ENCODE assay signal across 20 mouse cellular contexts in genomic region chr7:99854311-99854710, GRCm38 (mm10). TPM values are rescaled to one million over a fixed set of nuclear protein-coding genes. Genes with fewer than 3 reads are reported as not detected.
DNase-seq lines count a peak whose midpoint lies in the region; ATAC-seq and TF ChIP-seq lines count a peak whose summit lies in the region.
"Had no signal": no experiment of that assay in that cellular context is flagged by ENCODE, and none has a peak within 500 bp of the region (broad histone marks: within the 10 kb centered on the region; RNA-seq: fewer than 3 reads in every experiment).

No protein-coding gene starts in this region.

- no peak for ATAC-seq in forebrain, postnatal 0 days
- ATAC-seq in forebrain, embryonic 11.5 days (replicated peaks; ENCODE audit: low FRiP score): no peak
- ATAC-seq in liver, embryonic 14.5 days (ENCODE audit: insufficient read depth): no peak
- ATAC-seq in liver, embryonic 11.5 days (replicated peaks; ENCODE audit: low FRiP score): no peak
- no peak for ATAC-seq in midbrain, postnatal 0 days (ENCODE audit: low FRiP score)
- ATAC-seq: activated CD4-positive, CD25-positive, alpha-beta regulatory T cell, adult 4 months; forebrain, embryonic 14.5 days; Patski had no signal

- peaks cover 14% of the 10 kb centered on the region for H3K36me3 ChIP-seq in forebrain, postnatal 0 days (ENCODE audit: insufficient read depth)
- H3K36me3 ChIP-seq in forebrain, embryonic 11.5 days (ENCODE audit: control insufficient read depth, insufficient read depth, low read length): no peaks in the 10 kb centered on the region; the same call in 1 of the 2 replicates
- no peaks in the 10 kb centered on the region for H3K36me3 ChIP-seq in kidney, adult 2 months (ENCODE audit: control insufficient read depth, insufficient read depth, low read length)
- H3K36me3 ChIP-seq in liver, embryonic 14.5 days (replicated peaks; ENCODE audit: control insufficient read depth, insufficient read depth, low read depth): peaks cover 14% of the 10 kb centered on the region
- peaks cover 5% of the 10 kb centered on the region; the same call in 1 of the 2 replicates for H3K36me3 ChIP-seq in liver, embryonic 11.5 days (ENCODE audit: control insufficient read depth, insufficient read depth, low read length)
- peaks cover 7% of the 10 kb centered on the region; the same call in 1 of the 2 replicates for H3K36me3 ChIP-seq in midbrain, postnatal 0 days (ENCODE audit: insufficient read depth, low read length)
- H3K36me3 ChIP-seq in midbrain, embryonic 10.5 days: peaks cover 56% of the 10 kb centered on the region

- H3K27ac ChIP-seq in forebrain, postnatal 0 days (ENCODE audit: low read depth, low read length): no peak overlapping the region
- no peak overlapping the region for H3K27ac ChIP-seq in forebrain, embryonic 11.5 days (ENCODE audit: low read depth, low read length)
- H3K27ac ChIP-seq in kidney, adult 2 months (ENCODE audit: insufficient read depth, low read depth, low read length): no peak overlapping the region
- no peak overlapping the region for H3K27ac ChIP-seq in liver, embryonic 14.5 days
- H3K27ac ChIP-seq in liver, embryonic 11.5 days (ENCODE audit: low read depth, low read length): no peak overlapping the region
- H3K27ac ChIP-seq in midbrain, postnatal 0 days (ENCODE audit: low read depth, low read length): no peak overlapping the region
- no peak overlapping the region for H3K27ac ChIP-seq in midbrain, embryonic 10.5 days (replicated peaks)
- H3K27ac ChIP-seq: embryonic facial prominence, embryonic 10.5 days; heart, adult 2 months; hindbrain, embryonic 15.5 days had no signal

- no peak for DNase-seq in forebrain, postnatal 0 days
- no peak for DNase-seq in forebrain, embryonic 11.5 days (ENCODE audit: low spot score)
- no peak for DNase-seq in kidney, adult 2 months
- no peak for DNase-seq in kidney, adult 8-10 months
- DNase-seq in liver, embryonic 14.5 days (ENCODE audit: low read depth in 3 of 3, low spot score in 3 of 3): no peak
- DNase-seq in liver, embryonic 11.5 days (ENCODE audit: low spot score): no peak
- no peak for DNase-seq in midbrain, postnatal 0 days (ENCODE audit: low spot score)
- DNase-seq in midbrain, embryonic 10.5 days (ENCODE audit: low spot score): no peak
- DNase-seq: adrenal gland, postnatal 25 days; cerebellum, adult 2 months; cerebellum, postnatal 10 days; gastrocnemius, postnatal 36 days; heart, adult 2 months had no signal

- H3K4me1 ChIP-seq in forebrain, postnatal 0 days (ENCODE audit: insufficient read depth): peaks cover 8% of the 10 kb centered on the region
- peaks cover 10% of the 10 kb centered on the region; the same call in 1 of the 2 replicates for H3K4me1 ChIP-seq in forebrain, embryonic 11.5 days (replicated peaks; ENCODE audit: control insufficient read depth, insufficient read depth, low read length)
- peaks cover 9% of the 10 kb centered on the region for H3K4me1 ChIP-seq in kidney, adult 2 months (ENCODE audit: control insufficient read depth, insufficient read depth, low read length)
- peaks cover 15 to 16% of the 10 kb centered on the region in 2 experiments for H3K4me1 ChIP-seq in liver, embryonic 14.5 days (replicated peaks; ENCODE audit: control insufficient read depth in 2 of 2, insufficient read depth in 2 of 2, low read length in 1 of 2)
- peaks cover 13% of the 10 kb centered on the region for H3K4me1 ChIP-seq in liver, embryonic 11.5 days (replicated peaks; ENCODE audit: control insufficient read depth, insufficient read depth, low read length)
- peaks cover 8% of the 10 kb centered on the region; the same call in 1 of the 2 replicates for H3K4me1 ChIP-seq in midbrain, postnatal 0 days (ENCODE audit: insufficient read depth, low read length)
- peaks cover 35% of the 10 kb centered on the region for H3K4me1 ChIP-seq in midbrain, embryonic 10.5 days

- TF ChIP-seq POLR2A in kidney, adult 2 months (IDR thresholded peaks at IDR 0.05; ENCODE audit: low read depth, low read length): no peak

- H3K4me3 ChIP-seq in forebrain, postnatal 0 days (ENCODE audit: low read depth, low read length): no peak overlapping the region
- no peak overlapping the region for H3K4me3 ChIP-seq in forebrain, embryonic 11.5 days (ENCODE audit: low read depth, low read length)
- H3K4me3 ChIP-seq in kidney, adult 2 months (ENCODE audit: insufficient read depth, low read depth, low read length): no peak overlapping the region
- H3K4me3 ChIP-seq in liver, embryonic 14.5 days (ENCODE audit: insufficient read depth in 1 of 2, low read depth in 2 of 2, low read length in 2 of 2): no peak overlapping the region
- H3K4me3 ChIP-seq in liver, embryonic 11.5 days (ENCODE audit: low read depth, low read length): no peak overlapping the region
- no peak overlapping the region for H3K4me3 ChIP-seq in midbrain, postnatal 0 days (ENCODE audit: low read depth, low read length)
- no peak overlapping the region for H3K4me3 ChIP-seq in midbrain, embryonic 10.5 days
- H3K4me3 ChIP-seq: embryonic facial prominence, embryonic 10.5 days; heart, adult 2 months; heart, embryonic 12.5 days; hindbrain, embryonic 15.5 days had no signal

- TF ChIP-seq EP300 in liver, embryonic 14.5 days (IDR thresholded peaks at IDR 0.05; ENCODE audit: low read depth): no peak

- H3K9me3 ChIP-seq in forebrain, postnatal 0 days (ENCODE audit: low read length): no peaks in the 10 kb centered on the region
- H3K9me3 ChIP-seq in forebrain, embryonic 11.5 days (ENCODE audit: control insufficient read depth, low read length): no peaks in the 10 kb centered on the region
- no peaks in the 10 kb centered on the region for H3K9me3 ChIP-seq in liver, embryonic 14.5 days (ENCODE audit: control insufficient read depth, low read length)
- H3K9me3 ChIP-seq in liver, embryonic 11.5 days (ENCODE audit: control insufficient read depth, low read length): no peaks in the 10 kb centered on the region
- no peaks in the 10 kb centered on the region for H3K9me3 ChIP-seq in midbrain, postnatal 0 days (ENCODE audit: low read length)
- H3K9me3 ChIP-seq in midbrain, embryonic 10.5 days (replicated peaks): no peaks in the 10 kb centered on the region
- H3K9me3 ChIP-seq: embryonic facial prominence, embryonic 10.5 days; heart, embryonic 12.5 days; hindbrain, embryonic 15.5 days had no signal

- 92% methylated on average over 4 of the region's 4 CpGs for WGBS in forebrain, postnatal 0 days
- WGBS in forebrain, embryonic 11.5 days: 93% methylated on average over 4 of the region's 4 CpGs
- 84% methylated on average over 4 of the region's 4 CpGs for WGBS in kidney, adult 2 months
- 88% methylated on average over 4 of the region's 4 CpGs for WGBS in liver, embryonic 14.5 days (ENCODE audit: insufficient replicate concordance)
- 90% methylated on average over 4 of the region's 4 CpGs for WGBS in liver, embryonic 11.5 days
- whole genome bisulfite sequencing in midbrain, postnatal 0 days: 91% methylated on average over 4 of the region's 4 CpGs
- WGBS in midbrain, embryonic 10.5 days: 87% methylated on average over 4 of the region's 4 CpGs

- no peak overlapping the region for H3K4me2 ChIP-seq in forebrain, postnatal 0 days (ENCODE audit: low read depth)
- H3K4me2 ChIP-seq in forebrain, embryonic 11.5 days (ENCODE audit: low read depth, low read length, severe bottlenecking): no peak overlapping the region
- H3K4me2 ChIP-seq in liver, embryonic 14.5 days (ENCODE audit: low read depth): no peak overlapping the region
- no peak overlapping the region for H3K4me2 ChIP-seq in liver, embryonic 11.5 days
- no peak overlapping the region for H3K4me2 ChIP-seq in midbrain, postnatal 0 days (ENCODE audit: low read depth, low read length, poor library complexity, severe bottlenecking)
- H3K4me2 ChIP-seq: heart, embryonic 12.5 days; hindbrain, embryonic 15.5 days had no signal

- no peaks in the 10 kb centered on the region for H3K27me3 ChIP-seq in forebrain, postnatal 0 days (ENCODE audit: insufficient read depth, low read length)
- no peaks in the 10 kb centered on the region for H3K27me3 ChIP-seq in forebrain, embryonic 11.5 days (ENCODE audit: control insufficient read depth, insufficient read depth, low read length)
- no peaks in the 10 kb centered on the region for H3K27me3 ChIP-seq in kidney, adult 2 months (replicated peaks; ENCODE audit: control insufficient read depth, insufficient read depth, low read length)
- H3K27me3 ChIP-seq in liver, embryonic 14.5 days (ENCODE audit: control insufficient read depth, insufficient read depth, low read length): no peaks in the 10 kb centered on the region
- H3K27me3 ChIP-seq in liver, embryonic 11.5 days (replicated peaks; ENCODE audit: control insufficient read depth, insufficient read depth, low read length): no peaks in the 10 kb centered on the region
- no peaks in the 10 kb centered on the region for H3K27me3 ChIP-seq in midbrain, postnatal 0 days (ENCODE audit: insufficient read depth, low read length)
- H3K27me3 ChIP-seq in midbrain, embryonic 10.5 days (ENCODE audit: low read depth, poor library complexity, severe bottlenecking): no peaks in the 10 kb centered on the region
- H3K27me3 ChIP-seq: heart, embryonic 12.5 days; hindbrain, embryonic 15.5 days; Patski had no signal

- no peak overlapping the region for H3K9ac ChIP-seq in forebrain, postnatal 0 days
- no peak overlapping the region for H3K9ac ChIP-seq in forebrain, embryonic 11.5 days (ENCODE audit: low read length)
- H3K9ac ChIP-seq in liver, embryonic 14.5 days (replicated peaks): no peak overlapping the region
- no peak overlapping the region for H3K9ac ChIP-seq in liver, embryonic 11.5 days (ENCODE audit: low read depth, low read length)
- no peak overlapping the region for H3K9ac ChIP-seq in midbrain, postnatal 0 days (replicated peaks; ENCODE audit: low read length, poor library complexity, severe bottlenecking)
- H3K9ac ChIP-seq: heart, embryonic 12.5 days; hindbrain, embryonic 15.5 days had no signal

- TF ChIP-seq CTCF in forebrain, postnatal 0 days (IDR thresholded peaks at IDR 0.05; ENCODE audit: low read depth): peak; percentile 44
- TF ChIP-seq CTCF in kidney, adult 2 months (conservative IDR thresholded peaks at IDR 0.05; ENCODE audit: insufficient read depth, insufficient read length, low read depth, low read length): 0 out of 2 replicates have a peak, but pooled peaks have one; percentile 2
- peak; percentile 22; the same call in 1 of the 2 replicates for TF ChIP-seq CTCF in liver, embryonic 14.5 days (IDR thresholded peaks at IDR 0.05; ENCODE audit: low read depth)
- peak; percentile 65 for TF ChIP-seq CTCF in midbrain, postnatal 0 days (IDR thresholded peaks at IDR 0.05)

RNA-seq across cellular contexts. Expression of gene Xrra1, which starts 4.6 kb away (rescaled TPM):
- 0.62 and 2.0 TPM in 2 replicates for total RNA-seq in forebrain, postnatal 0 days (2014; rRNA removed)
- polyA plus RNA-seq in forebrain, postnatal 0 days (2015; fragmentation: Nextera tagmentation; extraction: Ambion mirVana): 1.7 and 2.0 TPM in 2 replicates
- 0.56 and 0.61 TPM in 2 replicates for polyA plus RNA-seq in forebrain, embryonic 11.5 days (2014; fragmentation: Nextera tagmentation; extraction: Ambion mirVana)
- polyA plus RNA-seq in kidney, adult 2 months (2012; rRNA removed): 0.22 and 0.24 TPM in 2 replicates
- polyA plus RNA-seq in liver, embryonic 14.5 days (2012; rRNA removed): not detected in 2 replicates
- 0.08 TPM in 1 of 2 replicates, not detected in the other for polyA plus RNA-seq in liver, embryonic 14.5 days (2014; fragmentation: Nextera tagmentation; extraction: Ambion mirVana)
- polyA plus RNA-seq in liver, embryonic 11.5 days (2014; fragmentation: Nextera tagmentation; extraction: Ambion mirVana): 0.10 and 0.17 TPM in 2 replicates
- 1.6 and 2.4 TPM in 2 replicates for total RNA-seq in midbrain, postnatal 0 days (2014; rRNA removed)
- polyA plus RNA-seq in midbrain, postnatal 0 days (2015; fragmentation: Nextera tagmentation; extraction: Ambion mirVana): 1.9 and 2.1 TPM in 2 replicates
- 0.27 and 0.38 TPM in 2 replicates for polyA plus RNA-seq in midbrain, embryonic 10.5 days (2016; fragmentation: Nextera tagmentation; extraction: Ambion mirVana)
- total RNA-seq: heart, postnatal 25 days had no signal

RNA-seq across cellular contexts. Expression of gene Spcs2, which starts 9.0 kb away (rescaled TPM):
- total RNA-seq in forebrain, postnatal 0 days (2014; rRNA removed): 115 and 123 TPM in 2 replicates
- 235 and 257 TPM in 2 replicates for polyA plus RNA-seq in forebrain, postnatal 0 days (2015; fragmentation: Nextera tagmentation; extraction: Ambion mirVana)
- 332 and 344 TPM in 2 replicates for polyA plus RNA-seq in forebrain, embryonic 11.5 days (2014; fragmentation: Nextera tagmentation; extraction: Ambion mirVana)
- polyA plus RNA-seq in kidney, adult 2 months (2012; rRNA removed): 26.8 and 39.7 TPM in 2 replicates
- polyA plus RNA-seq in liver, embryonic 14.5 days (2012; rRNA removed): 36.7 and 44.5 TPM in 2 replicates
- polyA plus RNA-seq in liver, embryonic 14.5 days (2014; fragmentation: Nextera tagmentation; extraction: Ambion mirVana): 162 and 171 TPM in 2 replicates
- polyA plus RNA-seq in liver, embryonic 11.5 days (2014; fragmentation: Nextera tagmentation; extraction: Ambion mirVana): 301 and 312 TPM in 2 replicates
- 119 and 136 TPM in 2 replicates for total RNA-seq in midbrain, postnatal 0 days (2014; rRNA removed)
- polyA plus RNA-seq in midbrain, postnatal 0 days (2015; fragmentation: Nextera tagmentation; extraction: Ambion mirVana): 251 and 264 TPM in 2 replicates
- 396 and 411 TPM in 2 replicates for polyA plus RNA-seq in midbrain, embryonic 10.5 days (2016; fragmentation: Nextera tagmentation; extraction: Ambion mirVana)

RNA-seq across cellular contexts. Expression of gene Neu3, which starts 26.1 kb away (rescaled TPM):
- 2.2 and 2.3 TPM in 2 replicates for total RNA-seq in forebrain, postnatal 0 days (2014; rRNA removed)
- polyA plus RNA-seq in forebrain, postnatal 0 days (2015; fragmentation: Nextera tagmentation; extraction: Ambion mirVana): 0.65 and 1.5 TPM in 2 replicates
- polyA plus RNA-seq in forebrain, embryonic 11.5 days (2014; fragmentation: Nextera tagmentation; extraction: Ambion mirVana): 1.2 and 2.3 TPM in 2 replicates
- polyA plus RNA-seq in kidney, adult 2 months (2012; rRNA removed): 1.9 and 2.2 TPM in 2 replicates
- 3.5 and 4.1 TPM in 2 replicates for polyA plus RNA-seq in liver, embryonic 14.5 days (2012; rRNA removed)
- 2.9 and 3.2 TPM in 2 replicates for polyA plus RNA-seq in liver, embryonic 14.5 days (2014; fragmentation: Nextera tagmentation; extraction: Ambion mirVana)
- polyA plus RNA-seq in liver, embryonic 11.5 days (2014; fragmentation: Nextera tagmentation; extraction: Ambion mirVana): 5.4 and 5.9 TPM in 2 replicates
- 1.8 and 4.3 TPM in 2 replicates for total RNA-seq in midbrain, postnatal 0 days (2014; rRNA removed)
- polyA plus RNA-seq in midbrain, postnatal 0 days (2015; fragmentation: Nextera tagmentation; extraction: Ambion mirVana): 1.8 TPM in 2 replicates
- 2.5 TPM in 2 replicates for polyA plus RNA-seq in midbrain, embryonic 10.5 days (2016; fragmentation: Nextera tagmentation; extraction: Ambion mirVana)

Comparison
In these comparisons a context has a peak if more than half of its experiments do, and no peak if none do; other contexts are left out.
1. CTCF ChIP-seq: peak in every context shown above with its lines; median percentile 65 in midbrain, postnatal 0 days; 44 in forebrain, postnatal 0 days; 22 in liver, embryonic 14.5 days; 2 in kidney, adult 2 months.